Mouse (Mus musculus) CH12.LX (cell line): ENCODE measurements around the gene Chst13. TPM values are rescaled to one million over a fixed set of nuclear protein-coding genes. Genes with fewer than 3 reads are reported as not detected.

Experiments used
- DNase-seq: peaks from one replicate; pipeline ENCODE4 v3.0.0-alpha.2; 2013; ENCODE audit errors: extremely low read depth
- H3K27ac ChIP-seq: 2 replicates; pipeline ENCODE4 v1.5.1; 2012; ENCODE audit warnings: low read depth, mild to moderate bottlenecking, control low read depth, moderate library complexity; ENCODE audit not compliant: insufficient read depth
- H3K27me3 ChIP-seq: replicated peaks from 2 replicates; pipeline ENCODE3; 2012; ENCODE audit warnings: inconsistent platforms
- H3K36me3 ChIP-seq, 2 experiments: replicated peaks in 1 of 2; 2 replicates each; pipeline versions ENCODE3 to v1.6.1; 2012; ENCODE audit warnings: inconsistent platforms in 1 of 2, low read length in 1 of 2, mild to moderate bottlenecking in 1 of 2, mixed read lengths in 1 of 2, moderate library complexity in 1 of 2; ENCODE audit not compliant: control insufficient read depth in 1 of 2, insufficient read depth in 1 of 2
- H3K4me1 ChIP-seq, 2 experiments: 2 replicates each; pipeline ENCODE4 v1.6.1; 2012; ENCODE audit warnings: inconsistent platforms in 1 of 2, moderate library complexity in 1 of 2; ENCODE audit not compliant: insufficient read depth in 2 of 2, control insufficient read depth in 1 of 2
- H3K4me2 ChIP-seq: 2 replicates; pipeline ENCODE4 v1.6.1; 2012; ENCODE audit warnings: low read depth, mild to moderate bottlenecking, control low read depth; ENCODE audit not compliant: poor library complexity, insufficient read depth, severe bottlenecking
- H3K4me3 ChIP-seq, 3 experiments: fragments of 150-350 bp in 1 of 3; sonication (generic) in 1 of 3; replicated peaks in 1 of 3; 2 replicates each; pipeline versions ENCODE3 to v1.5.1; 2011 to 2012; ENCODE audit warnings: low read depth in 2 of 3, low read length in 2 of 3, mild to moderate bottlenecking in 2 of 3, moderate library complexity in 2 of 3, control low read depth in 1 of 3, improper control_type of control experiment in 1 of 3, inconsistent platforms in 1 of 3, mixed read lengths in 1 of 3; ENCODE audit not compliant: poor library complexity in 1 of 3
- H3K79me2 ChIP-seq: replicated peaks from 2 replicates; pipeline ENCODE4 v1.6.1; 2012; ENCODE audit warnings: mild to moderate bottlenecking, moderate library complexity; ENCODE audit not compliant: control insufficient read depth, poor library complexity, insufficient read depth, severe bottlenecking; ENCODE audit errors: extremely low read depth
- H3K9ac ChIP-seq: 2 replicates; pipeline ENCODE4 v1.6.1; 2012; ENCODE audit warnings: low read depth, mild to moderate bottlenecking, control low read depth, moderate library complexity; ENCODE audit not compliant: insufficient read depth
- H3K9me3 ChIP-seq: replicated peaks from 2 replicates; pipeline ENCODE3; 2012; ENCODE audit warnings: low read length, inconsistent platforms, mixed read lengths
- BHLHE40 ChIP-seq: IDR thresholded peaks from 2 replicates; pipeline ENCODE4 v1.6.1; 2011; ENCODE audit warnings: mild to moderate bottlenecking, low read depth, low read length, improper control_type of control experiment
- CHD1 ChIP-seq: IDR thresholded peaks from 2 replicates; pipeline ENCODE4 v1.6.1; 2012; ENCODE audit warnings: low read depth, low read length, improper control_type of control experiment, inconsistent platforms
- E2F4 ChIP-seq: IDR thresholded peaks from 2 replicates; pipeline ENCODE4 v1.6.1; 2011; ENCODE audit warnings: low read depth, low read length, improper control_type of control experiment; ENCODE audit not compliant: insufficient replicate concordance
- ELF1 ChIP-seq: IDR thresholded peaks from 2 replicates; pipeline ENCODE4 v1.6.1; 2014; ENCODE audit warnings: low read depth, mild to moderate bottlenecking, inconsistent platforms, low read length, improper control_type of control experiment
- EP300 ChIP-seq: IDR thresholded peaks from 2 replicates; pipeline ENCODE4 v1.6.1; 2011; ENCODE audit warnings: low read length, improper control_type of control experiment
- GABPA ChIP-seq: IDR thresholded peaks from 2 replicates; pipeline ENCODE4 v1.6.1; 2012; ENCODE audit warnings: low read depth, low read length, improper control_type of control experiment, inconsistent platforms; ENCODE audit not compliant: insufficient replicate concordance
- MAFK ChIP-seq: IDR thresholded peaks from 2 replicates; pipeline ENCODE4 v1.6.1; 2011; ENCODE audit warnings: low read length, improper control_type of control experiment; ENCODE audit not compliant: insufficient replicate concordance
- MEF2A ChIP-seq: IDR thresholded peaks from 2 replicates; pipeline ENCODE4 v1.6.1; 2014; ENCODE audit warnings: low read depth, mild to moderate bottlenecking, inconsistent platforms, low read length, improper control_type of control experiment, borderline replicate concordance
- NELFE ChIP-seq: IDR thresholded peaks from 2 replicates; pipeline ENCODE4 v1.6.1; 2011; ENCODE audit warnings: low read depth, low read length, improper control_type of control experiment
- NRF1 ChIP-seq: IDR thresholded peaks from 2 replicates; pipeline ENCODE4 v1.6.1; 2014; ENCODE audit warnings: low read depth, mild to moderate bottlenecking, inconsistent platforms, low read length, improper control_type of control experiment, moderate library complexity
- PAX5 ChIP-seq: IDR thresholded peaks from 2 replicates; pipeline ENCODE4 v1.6.1; 2012; ENCODE audit warnings: low read length, inconsistent platforms, mixed read lengths
- POLR2A ChIP-seq: IDR thresholded peaks from 2 replicates; pipeline ENCODE4 v1.6.1; 2011; ENCODE audit warnings: low read depth, mild to moderate bottlenecking, improper control_type of control experiment, low read length
- RAD21 ChIP-seq: IDR thresholded peaks from 2 replicates; pipeline ENCODE4 v1.6.1; 2011; ENCODE audit warnings: low read depth, mild to moderate bottlenecking, low read length, improper control_type of control experiment, moderate library complexity
- RCOR1 ChIP-seq: conservative IDR thresholded peaks from 2 replicates; pipeline ENCODE4 v1.6.1; 2012; ENCODE audit warnings: low read depth, mild to moderate bottlenecking, inconsistent platforms, low read length, improper control_type of control experiment
- TBP ChIP-seq: conservative IDR thresholded peaks from 2 replicates; pipeline ENCODE4 v1.6.1; 2011; ENCODE audit warnings: low read depth, low read length, improper control_type of control experiment
- USF2 ChIP-seq: conservative IDR thresholded peaks from 2 replicates; pipeline ENCODE4 v1.6.1; 2011; ENCODE audit warnings: low read depth, low read length, improper control_type of control experiment
- ZC3H11A ChIP-seq: IDR thresholded peaks from 2 replicates; pipeline ENCODE4 v1.6.1; 2012; ENCODE audit warnings: low read depth, mild to moderate bottlenecking, inconsistent platforms, low read length, improper control_type of control experiment
- ZKSCAN1 ChIP-seq: IDR thresholded peaks from 2 replicates; pipeline ENCODE4 v1.6.1; 2012; ENCODE audit warnings: low read depth, inconsistent platforms, low read length, improper control_type of control experiment, borderline replicate concordance
- ZNF384 ChIP-seq: IDR thresholded peaks from 2 replicates; pipeline ENCODE4 v1.6.1; 2012; ENCODE audit warnings: low read depth, low read length, improper control_type of control experiment, inconsistent platforms
- dilution Hi-C: fragments of 300-500 bp; cut with MboI; formaldehyde crosslinking; loops from 2 replicates; pipeline ENCODE4 v1.14.3; 2020; ENCODE audit warnings: low sequenced_read_pairs; ENCODE audit not compliant: extremely low pct_unique_long_range_greater_than_20kb, extremely low pct_ligation_motif_present
- in situ Hi-C: fragments of 300-500 bp; cut with MboI; formaldehyde crosslinking; loops from 3 replicates; pipeline ENCODE4 v1.14.3; 2019; ENCODE audit warnings: low sequenced_read_pairs, low pct_ligation_motif_present, low pct_unique_long_range_greater_than_20kb, mixed read lengths
- polyA plus RNA-seq: library from polyadenylated mRNA; unstranded; fragments of >175 nt; gene quantifications from 2 replicates; pipeline ENCODE4 v1.2.1, GENCODE M21; 2012; ENCODE audit warnings: low read depth; ENCODE audit not compliant: insufficient read length
- total RNA-seq, 2 experiments: library from RNA; depleted of rRNA; stranded (reverse); fragments of 300-350 nt in 1 of 2; fragments of >200 nt in 1 of 2; gene quantifications; 2 replicates each; pipeline ENCODE4 v1.2.3; 2012 to 2014

Gene Chst13
- total and polyA plus RNA-seq, 3 experiments, result 0.13 TPM; not detected in 2

GRCm38 (mm10) chr6:90368976-90369724, 44.2 kb upstream of the Chst13 start, which contains the start of gene Zxdc (continued):
- no peak for TF ChIP-seq MAFK
- peak; percentile 42 for TF ChIP-seq BHLHE40
- TF ChIP-seq GABPA, result no peak
- no peak for TF ChIP-seq RCOR1
- no peak for TF ChIP-seq ZNF384
- TF ChIP-seq EP300, result no peak
- peak; percentile 80 for TF ChIP-seq POLR2A
- TF ChIP-seq ZC3H11A, result no peak
- TF ChIP-seq TBP, result 0 out of 2 replicates have a peak, but pooled peaks have one; percentile 62
- TF ChIP-seq CHD1, result no peak

- dilution Hi-C loops (no loop called here), in situ Hi-C loops (no loop called here)
- H3K27ac ChIP-seq, result no peak overlapping the region
- no peak for DNase-seq
- no peak overlapping the region for H3K9ac ChIP-seq
- no peak overlapping the region for H3K4me2 ChIP-seq
- H3K36me3 ChIP-seq, result no peaks in the 10 kb centered on the region
- no peaks in the 10 kb centered on the region for H3K79me2 ChIP-seq
- peaks cover 22% of the 10 kb centered on the region for H3K27me3 ChIP-seq
- peaks cover 0 to 4% of the 10 kb centered on the region in 2 experiments; a peak in 1 of 4 replicates for H3K4me1 ChIP-seq
- H3K4me3 ChIP-seq, result no peak overlapping the region
- no peaks in the 10 kb centered on the region for H3K9me3 ChIP-seq
- TF ChIP-seq EP300 (no peak), NELFE (no peak), NRF1 (no peak), ZKSCAN1 (no peak), PAX5 (no peak), MEF2A (no peak), USF2 (no peak), MAFK (no peak), ZNF384 (no peak), RAD21 (no peak), E2F4 (no peak), ELF1 (no peak)
Observed at GRCm38 (mm10) chr6:90363301-90363700, 38.3 kb upstream of the Chst13 start.
